Mouse (Mus musculus): ENCODE measurements around the gene Eprs. TPM values are rescaled to one million over a fixed set of nuclear protein-coding genes. Genes with fewer than 3 reads are reported as not detected.

Eprs gene
- polyA plus RNA-seq, 1 experiment, result 5.0 TPM

DNA sequence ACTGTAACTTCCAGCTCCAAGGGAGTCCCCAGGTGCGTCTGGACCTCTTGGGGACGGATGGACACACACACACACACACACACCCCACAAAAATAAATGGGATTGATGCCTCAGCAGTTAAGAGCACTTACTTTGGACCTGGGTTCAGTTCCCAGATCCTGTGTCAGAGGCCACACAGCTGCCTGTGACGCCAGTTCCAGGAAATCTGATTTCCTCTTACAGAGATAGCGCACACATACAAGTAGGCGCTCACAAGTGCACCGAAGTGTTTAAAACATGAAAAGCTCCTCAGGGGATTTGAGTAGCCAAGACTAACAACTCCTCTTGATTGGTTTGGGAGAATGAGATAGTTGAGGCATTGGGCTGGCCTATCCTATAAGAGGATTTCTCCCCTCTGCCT, 57.9 kb downstream of the Eprs start:
- TF ChIP-seq POLR2A (IDR thresholded peaks at IDR 0.05; ENCODE audit: low read depth, low read length) (no peak), CTCF (IDR thresholded peaks at IDR 0.05; ENCODE audit: extremely low read depth, insufficient read depth, insufficient read length, insufficient replicate concordance) (no peak)
- peaks cover 45% of the 10 kb centered on the region for H3K36me3 ChIP-seq (ENCODE audit: control insufficient read depth, insufficient read depth, low read length)
- no peak for DNase-seq (ENCODE audit: low read depth in 1 of 2, low spot score in 2 of 2)
- no peak overlapping the region for H3K27ac ChIP-seq (ENCODE audit: insufficient read depth, low read length)
- H3K27me3 ChIP-seq (ENCODE audit: control insufficient read depth, insufficient read depth, low read length), result no peaks in the 10 kb centered on the region
- no peaks in the 10 kb centered on the region for H3K4me1 ChIP-seq (ENCODE audit: control insufficient read depth, insufficient read depth, insufficient read length)
- 85% methylated on average over 6 of the region's 6 CpGs for WGBS
- H3K4me3 ChIP-seq (ENCODE audit: extremely low read depth, insufficient read depth, insufficient read length), result no peak overlapping the region

DNA sequence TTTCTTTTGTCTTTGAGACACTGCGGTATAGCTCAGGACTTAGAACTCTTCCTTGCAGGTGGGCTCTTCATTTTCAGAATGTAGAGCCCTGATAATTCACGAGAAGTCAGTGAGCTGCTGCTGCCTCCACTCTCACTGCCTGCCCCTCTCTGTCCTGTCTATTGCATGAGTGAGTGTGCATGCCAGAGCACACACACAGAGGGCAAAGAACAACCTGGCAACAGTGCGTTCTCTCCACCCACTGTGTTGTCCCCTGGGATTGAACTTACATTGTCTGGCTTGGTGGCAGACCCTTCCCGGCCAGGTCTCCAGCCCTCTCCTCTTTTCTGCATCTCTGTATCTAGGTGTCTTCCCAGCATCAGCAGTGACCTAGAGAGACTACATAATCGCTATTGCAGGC, 63.7 kb downstream of the Eprs start:
- 93% methylated on average over 5 of the region's 5 CpGs for WGBS
- DNase-seq (ENCODE audit: low read depth in 1 of 2, low spot score in 2 of 2), result no peak
- peaks cover 32% of the 10 kb centered on the region for H3K36me3 ChIP-seq (ENCODE audit: control insufficient read depth, insufficient read depth, low read length)
- no peaks in the 10 kb centered on the region for H3K27me3 ChIP-seq (ENCODE audit: control insufficient read depth, insufficient read depth, low read length)
- no peaks in the 10 kb centered on the region for H3K4me1 ChIP-seq (ENCODE audit: control insufficient read depth, insufficient read depth, insufficient read length)
- H3K4me3 ChIP-seq (ENCODE audit: extremely low read depth, insufficient read depth, insufficient read length), result no peak overlapping the region
- H3K27ac ChIP-seq (ENCODE audit: insufficient read depth, low read length), result no peak overlapping the region
- TF ChIP-seq POLR2A (IDR thresholded peaks at IDR 0.05; ENCODE audit: low read depth, low read length) (no peak), CTCF (IDR thresholded peaks at IDR 0.05; ENCODE audit: extremely low read depth, insufficient read depth, insufficient read length, insufficient replicate concordance) (no peak)

DNA sequence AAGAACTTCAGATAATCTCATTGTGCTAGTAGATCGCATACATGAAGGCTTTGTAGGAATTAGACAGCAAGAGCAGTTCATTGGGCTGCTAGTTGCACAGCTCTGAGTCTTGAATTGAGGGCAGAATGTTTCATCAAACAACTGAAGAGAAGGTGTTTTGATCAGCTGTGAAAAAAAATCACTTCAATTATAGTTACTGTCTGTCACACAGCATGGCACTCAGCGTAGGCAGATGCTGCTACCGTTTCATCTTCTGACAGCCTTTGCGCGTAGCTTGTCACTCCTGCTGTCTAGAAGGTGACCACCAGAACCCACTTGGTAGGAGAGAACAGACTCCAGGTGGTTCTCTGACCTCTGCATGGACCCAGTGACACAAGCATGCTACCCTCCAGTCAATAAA, 67.6 kb downstream of the Eprs start:
- WGBS, result 98% methylated on average over 5 of the region's 5 CpGs
- no peaks in the 10 kb centered on the region for H3K27me3 ChIP-seq (ENCODE audit: control insufficient read depth, insufficient read depth, low read length)
- no peak for DNase-seq (ENCODE audit: low read depth in 1 of 2, low spot score in 2 of 2)
- H3K36me3 ChIP-seq (ENCODE audit: control insufficient read depth, insufficient read depth, low read length), result peaks cover 20% of the 10 kb centered on the region
- H3K4me3 ChIP-seq (ENCODE audit: extremely low read depth, insufficient read depth, insufficient read length), result no peak overlapping the region
- H3K27ac ChIP-seq (ENCODE audit: insufficient read depth, low read length), result no peak overlapping the region
- TF ChIP-seq POLR2A (IDR thresholded peaks at IDR 0.05; ENCODE audit: low read depth, low read length), result no peak
- no peak for TF ChIP-seq CTCF (IDR thresholded peaks at IDR 0.05; ENCODE audit: extremely low read depth, insufficient read depth, insufficient read length, insufficient replicate concordance)
- no peaks in the 10 kb centered on the region for H3K4me1 ChIP-seq (ENCODE audit: control insufficient read depth, insufficient read depth, insufficient read length)

DNA sequence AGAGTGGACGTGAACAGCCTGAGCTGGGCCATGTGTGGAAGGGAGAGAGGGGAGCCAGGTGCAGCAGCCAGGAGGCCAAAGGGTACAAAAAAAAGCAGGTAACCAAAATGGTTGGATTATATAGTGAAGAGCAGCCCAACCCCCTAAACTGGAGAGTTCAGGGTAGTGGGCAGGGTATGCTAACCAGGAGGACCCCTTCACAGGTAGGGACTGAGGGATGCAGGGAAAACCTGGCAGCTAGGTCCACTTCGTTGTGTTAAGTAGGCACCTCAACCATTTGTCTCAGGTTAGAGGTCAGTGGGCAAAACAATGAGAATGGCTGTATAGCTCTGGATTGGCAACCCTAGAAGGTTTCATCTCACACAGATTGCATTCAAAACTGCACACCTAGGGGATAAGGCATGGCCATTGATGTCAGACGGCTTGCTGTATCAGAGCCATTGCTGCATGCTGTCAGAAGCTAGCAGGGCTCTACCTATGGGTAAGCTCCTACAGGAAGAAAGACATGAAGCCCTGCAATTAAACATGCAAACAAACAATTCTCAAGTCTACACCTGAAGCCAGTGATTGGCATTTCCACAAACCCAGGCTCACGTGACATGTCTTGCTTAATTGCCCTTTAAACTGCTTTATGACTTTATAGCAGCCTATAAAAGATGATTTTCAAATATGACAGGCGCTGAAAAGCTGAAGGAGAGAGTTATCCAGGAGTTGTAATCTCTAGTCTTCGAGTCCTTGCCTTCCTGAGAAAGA, 68.6 kb downstream of the Eprs start:
- Histone ChIP-seq H3K36me3 (ENCODE audit: control insufficient read depth, insufficient read depth, low read length) (peaks cover 17% of the 10 kb centered on the region), H3K4me3 (ENCODE audit: extremely low read depth, insufficient read depth, insufficient read length) (no peak overlapping the region), H3K4me1 (ENCODE audit: control insufficient read depth, insufficient read depth, insufficient read length) (no peaks in the 10 kb centered on the region), H3K27me3 (ENCODE audit: control insufficient read depth, insufficient read depth, low read length) (no peaks in the 10 kb centered on the region), H3K27ac (ENCODE audit: insufficient read depth, low read length) (no peak overlapping the region)
- WGBS, result 84% methylated on average over 6 of the region's 6 CpGs
- TF ChIP-seq POLR2A (IDR thresholded peaks at IDR 0.05; ENCODE audit: low read depth, low read length) (no peak), CTCF (IDR thresholded peaks at IDR 0.05; ENCODE audit: extremely low read depth, insufficient read depth, insufficient read length, insufficient replicate concordance) (no peak)
- no peak for DNase-seq (ENCODE audit: low read depth in 1 of 2, low spot score in 2 of 2)

DNA sequence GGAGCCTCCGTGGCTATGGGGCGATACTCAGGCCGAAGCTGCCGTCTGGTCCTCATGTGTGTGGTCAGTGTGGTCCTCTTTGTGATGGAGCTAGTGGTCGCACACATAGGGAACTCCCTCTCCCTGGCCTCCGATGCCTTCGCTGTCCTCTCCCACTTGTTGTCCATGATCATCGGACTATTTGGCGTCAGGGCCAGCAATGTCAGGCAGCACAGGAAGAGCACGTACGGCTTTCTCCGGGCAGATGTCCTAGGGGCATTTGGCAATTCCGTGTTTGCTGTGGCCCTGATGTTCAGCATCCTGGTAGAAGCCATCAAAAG, 69.1 kb downstream of the Eprs start:
- TF ChIP-seq CTCF (IDR thresholded peaks at IDR 0.05; ENCODE audit: extremely low read depth, insufficient read depth, insufficient read length, insufficient replicate concordance) (no peak), POLR2A (IDR thresholded peaks at IDR 0.05; ENCODE audit: low read depth, low read length) (no peak)
- H3K36me3 ChIP-seq (ENCODE audit: control insufficient read depth, insufficient read depth, low read length), result peaks cover 14% of the 10 kb centered on the region
- H3K27ac ChIP-seq (ENCODE audit: insufficient read depth, low read length), result no peak overlapping the region
- 85% methylated on average over 13 of the region's 13 CpGs for WGBS
- H3K4me3 ChIP-seq (ENCODE audit: extremely low read depth, insufficient read depth, insufficient read length), result no peak overlapping the region
- H3K4me1 ChIP-seq (ENCODE audit: control insufficient read depth, insufficient read depth, insufficient read length), result no peaks in the 10 kb centered on the region
- H3K27me3 ChIP-seq (ENCODE audit: control insufficient read depth, insufficient read depth, low read length), result no peaks in the 10 kb centered on the region
- DNase-seq (ENCODE audit: low read depth in 1 of 2, low spot score in 2 of 2), result no peak

DNA sequence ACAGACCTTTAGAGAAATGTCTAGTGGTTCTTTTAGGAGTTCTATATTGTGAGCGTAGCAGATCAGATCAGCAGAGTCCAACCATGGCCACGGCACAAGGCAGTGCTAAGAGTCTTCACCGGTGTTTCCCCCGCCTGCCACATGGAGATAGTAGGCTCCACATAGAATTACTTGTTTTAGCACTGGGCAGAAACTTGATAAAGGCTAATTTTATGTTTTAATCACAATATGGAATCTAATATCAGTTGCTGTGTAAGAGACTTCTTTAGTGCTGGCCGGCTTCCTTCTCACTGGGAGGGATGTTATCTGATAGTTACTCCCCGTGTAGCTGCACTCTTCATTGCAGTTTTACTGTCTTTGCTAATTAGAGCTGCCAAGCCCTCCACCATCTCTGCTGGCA, 70.3 kb downstream of the Eprs start:
- no peak for DNase-seq (ENCODE audit: low read depth in 1 of 2, low spot score in 2 of 2)
- WGBS, result 80% methylated on average over 6 of the region's 6 CpGs
- H3K36me3 ChIP-seq (ENCODE audit: control insufficient read depth, insufficient read depth, low read length), result peaks cover 8% of the 10 kb centered on the region
- no peaks in the 10 kb centered on the region for H3K4me1 ChIP-seq (ENCODE audit: control insufficient read depth, insufficient read depth, insufficient read length)
- H3K27me3 ChIP-seq (ENCODE audit: control insufficient read depth, insufficient read depth, low read length), result no peaks in the 10 kb centered on the region
- no peak overlapping the region for H3K27ac ChIP-seq (ENCODE audit: insufficient read depth, low read length)
- no peak for TF ChIP-seq CTCF (IDR thresholded peaks at IDR 0.05; ENCODE audit: extremely low read depth, insufficient read depth, insufficient read length, insufficient replicate concordance)
- no peak for TF ChIP-seq POLR2A (IDR thresholded peaks at IDR 0.05; ENCODE audit: low read depth, low read length)
- no peak overlapping the region for H3K4me3 ChIP-seq (ENCODE audit: extremely low read depth, insufficient read depth, insufficient read length)

DNA sequence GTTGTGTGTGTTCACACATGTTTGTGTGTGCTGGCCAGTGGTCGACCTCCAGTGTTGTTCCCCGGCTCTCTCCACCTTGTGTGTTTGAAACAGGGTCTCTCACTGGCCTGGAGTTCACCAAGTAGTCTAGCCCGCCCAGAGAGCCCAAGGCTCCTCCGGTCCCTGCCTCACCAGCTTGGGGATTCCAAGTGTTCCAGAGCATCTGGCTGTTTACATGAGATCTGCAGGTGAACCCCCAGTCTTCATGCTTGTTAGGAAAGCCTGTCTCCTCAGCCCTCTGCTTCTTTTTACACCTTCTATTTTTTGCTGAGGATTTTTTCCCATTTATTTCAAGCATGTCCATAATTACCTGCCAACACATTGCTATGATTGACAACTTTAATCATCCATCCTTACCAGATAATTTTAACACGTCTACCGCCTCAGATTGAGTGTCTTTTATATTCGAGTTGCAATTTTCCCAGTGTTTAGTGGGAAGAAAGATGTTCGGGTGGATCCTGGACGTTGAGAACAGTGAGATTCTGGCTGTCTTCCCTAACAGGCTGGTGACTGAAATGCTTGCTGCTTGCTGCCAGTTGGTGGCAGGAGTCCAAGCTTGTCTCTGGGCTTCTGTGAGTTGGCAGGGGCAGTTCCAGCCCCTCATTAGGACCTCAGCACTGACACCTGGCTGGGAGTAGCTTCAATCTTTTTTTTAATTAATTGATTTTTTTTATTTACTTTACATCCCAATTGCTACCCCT, 76.2 kb downstream of the Eprs start:
- TF ChIP-seq POLR2A (IDR thresholded peaks at IDR 0.05; ENCODE audit: low read depth, low read length) (no peak), CTCF (IDR thresholded peaks at IDR 0.05; ENCODE audit: extremely low read depth, insufficient read depth, insufficient read length, insufficient replicate concordance) (no peak)
- H3K4me3 ChIP-seq (ENCODE audit: extremely low read depth, insufficient read depth, insufficient read length), result no peak overlapping the region
- no peak for DNase-seq (ENCODE audit: low read depth in 1 of 2, low spot score in 2 of 2)
- no peaks in the 10 kb centered on the region for H3K27me3 ChIP-seq (ENCODE audit: control insufficient read depth, insufficient read depth, low read length)
- H3K27ac ChIP-seq (ENCODE audit: insufficient read depth, low read length), result no peak overlapping the region
- no peaks in the 10 kb centered on the region for H3K36me3 ChIP-seq (ENCODE audit: control insufficient read depth, insufficient read depth, low read length)
- WGBS, result 71% methylated on average over 9 of the region's 9 CpGs
- H3K4me1 ChIP-seq (ENCODE audit: control insufficient read depth, insufficient read depth, insufficient read length), result no peaks in the 10 kb centered on the region

All from spleen, adult 2 months (tissue).